Mouse (Mus musculus) lung, adult 2 months (tissue): ENCODE data around the gene Ptch1. TPM values are rescaled to one million over a fixed set of nuclear protein-coding genes. Genes with fewer than 3 reads are reported as not detected.

ENCODE experiments used
- DNase-seq: peaks from one replicate; pipeline ENCODE4 v3.0.0; 2022
- H3K4me1 ChIP-seq: fragments of 200-500 bp; 2 replicates; pipeline ENCODE4 v1.6.1; 2011; ENCODE audit warnings: low read length; ENCODE audit not compliant: control insufficient read depth, insufficient read depth
- H3K4me3 ChIP-seq: fragments of 200-500 bp; replicated peaks from 2 replicates; pipeline ENCODE3; 2011; ENCODE audit warnings: low read depth, mild to moderate bottlenecking, control low read depth, low read length; ENCODE audit errors: extremely low read depth
- CTCF ChIP-seq: fragments of 200-500 bp; IDR thresholded peaks from 2 replicates; pipeline ENCODE4 v1.5.1; 2011; ENCODE audit warnings: mild to moderate bottlenecking, low read length, control low read depth; ENCODE audit not compliant: insufficient read depth
- POLR2A ChIP-seq: fragments of 200-500 bp; IDR thresholded peaks from 2 replicates; pipeline ENCODE4 v1.6.1; 2011; ENCODE audit warnings: low read depth, mild to moderate bottlenecking, control low read depth, low read length, borderline replicate concordance; ENCODE audit errors: extremely low read depth
- WGBS: fragments of 180-500 bp; shearing (Covaris S2); methylation state at CpG from one replicate; pipeline ENCODE4 v1.1.7; 2018; 5-methylcytosine and 5-hydroxymethylcytosine counted together
- polyA plus RNA-seq: library from polyadenylated mRNA; depleted of rRNA; stranded (reverse); fragments of >200 nt; gene quantifications from 2 replicates; pipeline ENCODE4 v1.2.3, GENCODE M21; 2012

Gene Ptch1
- polyA plus RNA-seq, 1 experiment, result 41.4 TPM

DNA sequence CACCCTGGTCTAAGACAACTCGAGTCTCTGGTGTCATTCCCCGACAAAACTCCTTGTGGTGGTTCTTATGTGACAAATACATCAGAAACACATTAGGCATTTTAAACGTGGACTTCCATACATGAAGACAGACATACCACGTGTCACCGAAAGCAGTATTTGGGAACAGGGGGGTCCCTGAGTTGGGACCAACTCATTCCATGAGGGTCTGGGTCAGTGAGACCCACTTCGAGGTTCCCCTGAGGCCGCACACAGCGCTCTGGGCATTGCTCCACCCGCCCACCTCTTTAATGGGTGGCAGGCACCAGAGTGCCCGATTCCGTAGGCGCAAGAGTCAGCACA, 1.3 kb downstream of the Ptch1 start:
- no peak for DNase-seq
- Histone ChIP-seq H3K4me3 (peak overlapping the region; percentile 54), H3K4me1 (peaks cover 8% of the 10 kb centered on the region)
- 4% methylated on average over 12 of the region's 12 CpGs for WGBS
- TF ChIP-seq CTCF, result no peak
- TF ChIP-seq POLR2A, result no peak

- TF ChIP-seq POLR2A (no peak), CTCF (no peak)
- Histone ChIP-seq H3K4me3 (no peak overlapping the region), H3K4me1 (peaks cover 9% of the 10 kb centered on the region)
- no peak for DNase-seq
These were observed 2.9 kb downstream of the Ptch1 start for GRCm38 (mm10) chr13:63570456-63570855.

DNA sequence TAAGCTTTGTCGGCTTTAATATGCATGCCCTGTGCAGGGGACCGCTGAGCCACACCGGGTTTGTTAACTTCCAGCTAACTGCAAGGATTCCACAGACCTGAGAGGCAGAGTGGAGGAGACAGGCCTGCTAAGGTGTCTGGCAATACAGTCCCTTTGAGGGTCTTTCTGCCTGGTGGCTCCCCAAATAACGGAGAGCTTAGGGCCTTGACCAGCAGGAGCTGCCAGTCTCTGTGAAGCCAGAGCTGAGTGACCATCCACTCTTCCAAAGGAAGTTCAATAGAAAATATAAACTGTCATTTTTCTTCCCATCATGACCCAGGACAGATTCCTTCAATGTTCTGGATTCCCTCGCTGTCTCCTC, 4.0 kb downstream of the Ptch1 start:
- H3K4me1 ChIP-seq, result peaks cover 9% of the 10 kb centered on the region
- 60% methylated on average over 5 of the region's 5 CpGs for WGBS
- no peak for TF ChIP-seq CTCF
- no peak for TF ChIP-seq POLR2A
- no peak for DNase-seq
- H3K4me3 ChIP-seq, result no peak overlapping the region

DNA sequence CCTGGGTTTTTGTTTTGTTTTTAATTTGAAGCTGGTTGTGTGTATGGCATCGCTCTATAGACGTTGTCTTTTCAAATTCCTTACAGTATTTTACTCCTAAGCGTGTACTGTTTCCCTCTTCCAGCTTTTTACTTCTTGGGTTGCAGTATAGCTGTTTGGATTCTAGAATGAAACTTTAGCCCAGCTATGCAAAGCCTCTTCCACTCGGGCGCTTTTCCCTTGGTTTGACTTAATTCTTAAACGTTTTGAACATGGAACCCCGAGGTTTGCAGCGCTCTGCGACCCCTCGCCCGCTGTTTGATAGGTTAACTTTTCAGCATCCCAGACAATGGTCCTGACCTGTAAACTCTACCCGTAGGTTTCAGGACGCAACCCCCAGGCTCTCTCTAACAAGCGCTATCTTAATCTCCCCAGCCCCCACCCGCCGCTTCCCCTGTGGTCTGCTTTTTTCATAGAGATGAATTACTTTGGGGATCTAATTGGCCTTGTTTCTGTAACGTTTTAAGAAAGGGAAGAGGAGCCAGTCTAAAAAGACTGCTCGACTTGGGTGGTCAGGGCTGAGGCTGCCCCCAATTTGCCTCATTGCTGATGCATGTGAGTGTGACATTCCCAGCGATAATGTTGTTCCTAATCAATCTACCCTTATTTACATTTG, 4.5 kb downstream of the Ptch1 start:
- no peak for DNase-seq
- TF ChIP-seq CTCF (no peak), POLR2A (no peak)
- H3K4me3 ChIP-seq, result no peak overlapping the region
- peaks cover 9% of the 10 kb centered on the region for H3K4me1 ChIP-seq
- 43% methylated on average over 19 of the region's 19 CpGs for WGBS

DNA sequence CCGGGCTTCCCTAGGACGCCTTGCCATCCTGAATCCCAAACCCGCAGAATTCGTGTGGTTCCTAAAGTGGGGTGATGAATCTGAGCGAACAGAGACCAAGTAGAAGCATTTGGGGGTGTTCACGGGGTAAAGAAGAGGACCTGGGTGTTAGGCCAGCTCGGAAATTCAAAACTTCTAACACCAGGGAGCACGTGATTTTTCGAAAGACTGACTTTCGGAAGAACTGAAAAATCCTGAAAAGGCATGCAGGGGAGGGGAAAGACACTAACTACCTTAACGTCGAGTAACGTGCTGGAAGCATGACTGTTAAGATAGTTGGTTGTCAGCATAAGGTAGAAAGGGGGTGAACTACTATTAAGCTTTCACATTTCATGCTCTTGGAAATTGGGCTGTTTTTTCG, 5.1 kb downstream of the Ptch1 start:
- TF ChIP-seq CTCF (no peak), POLR2A (no peak)
- no peak for DNase-seq
- peak overlapping the region; percentile 73 for H3K4me3 ChIP-seq
- 3% methylated on average over 14 of the region's 14 CpGs for WGBS
- H3K4me1 ChIP-seq, result peaks cover 9% of the 10 kb centered on the region

GRCm38 (mm10) chr13:63567677-63568293, 5.6 kb downstream of the Ptch1 start:
- Histone ChIP-seq H3K4me1 (peaks cover 9% of the 10 kb centered on the region), H3K4me3 (peak overlapping the region; percentile 79)
- WGBS, result 0% methylated on average over 62 of the region's 62 CpGs
- TF ChIP-seq POLR2A, result peak; percentile 57; the same call in 1 of the 2 replicates
- TF ChIP-seq CTCF, result no peak
- peak; percentile 92 for DNase-seq

DNA sequence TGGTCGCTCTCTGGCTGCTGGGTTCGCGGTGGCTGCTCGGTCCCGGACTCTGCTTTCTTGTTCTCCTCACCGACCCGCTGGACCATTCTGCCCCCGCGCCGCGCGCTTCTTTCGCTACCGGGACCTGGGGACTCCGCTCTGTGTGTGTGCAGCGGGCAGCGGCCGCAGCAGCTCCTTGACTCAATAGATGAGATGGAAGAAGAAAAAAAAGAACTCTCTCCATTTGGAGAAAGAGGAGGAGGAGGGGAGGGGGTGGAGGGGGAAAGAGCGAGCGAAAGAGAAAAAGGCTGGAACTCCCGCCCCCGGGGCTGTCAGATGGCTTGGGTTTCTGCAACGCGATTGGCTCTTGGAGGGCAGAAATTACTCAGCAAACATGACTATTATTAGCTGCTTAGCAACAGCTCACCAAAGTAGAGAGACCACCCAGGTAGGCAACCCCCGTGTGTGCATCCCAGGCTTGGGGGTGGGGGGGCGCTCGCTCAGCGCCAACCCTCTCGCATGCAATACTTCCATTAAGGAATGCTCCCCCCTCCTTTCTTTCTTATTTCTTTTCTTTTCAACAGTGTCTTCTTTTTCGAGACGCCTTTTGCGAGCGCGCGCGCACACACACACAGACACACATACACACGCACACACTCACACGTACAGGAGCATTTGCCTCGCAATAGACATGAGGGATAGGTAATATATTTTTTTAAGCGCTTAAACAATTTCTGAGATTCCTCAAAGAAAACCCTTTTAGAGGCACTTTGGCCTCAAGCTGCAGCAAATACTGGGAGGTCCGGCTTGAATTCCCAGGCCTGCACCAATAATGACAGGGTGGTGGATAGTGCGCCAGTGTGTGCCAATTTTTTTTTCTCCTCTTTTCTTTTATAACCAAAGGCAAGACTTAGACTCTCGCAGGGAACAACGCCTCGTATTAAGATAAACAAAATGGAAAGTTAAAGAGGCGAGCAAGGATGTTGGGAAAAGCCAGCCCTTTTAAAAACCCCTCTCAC, 7.1 kb downstream of the Ptch1 start:
- Histone ChIP-seq H3K4me3 (peak overlapping the region; percentile 78), H3K4me1 (peaks cover 5% of the 10 kb centered on the region)
- TF ChIP-seq CTCF, result no peak
- peak; percentile 56; the same call in 1 of the 2 replicates for TF ChIP-seq POLR2A
- peak; percentile 77 for DNase-seq
- WGBS, result under 1% methylated on average over 46 of the region's 46 CpGs

DNA sequence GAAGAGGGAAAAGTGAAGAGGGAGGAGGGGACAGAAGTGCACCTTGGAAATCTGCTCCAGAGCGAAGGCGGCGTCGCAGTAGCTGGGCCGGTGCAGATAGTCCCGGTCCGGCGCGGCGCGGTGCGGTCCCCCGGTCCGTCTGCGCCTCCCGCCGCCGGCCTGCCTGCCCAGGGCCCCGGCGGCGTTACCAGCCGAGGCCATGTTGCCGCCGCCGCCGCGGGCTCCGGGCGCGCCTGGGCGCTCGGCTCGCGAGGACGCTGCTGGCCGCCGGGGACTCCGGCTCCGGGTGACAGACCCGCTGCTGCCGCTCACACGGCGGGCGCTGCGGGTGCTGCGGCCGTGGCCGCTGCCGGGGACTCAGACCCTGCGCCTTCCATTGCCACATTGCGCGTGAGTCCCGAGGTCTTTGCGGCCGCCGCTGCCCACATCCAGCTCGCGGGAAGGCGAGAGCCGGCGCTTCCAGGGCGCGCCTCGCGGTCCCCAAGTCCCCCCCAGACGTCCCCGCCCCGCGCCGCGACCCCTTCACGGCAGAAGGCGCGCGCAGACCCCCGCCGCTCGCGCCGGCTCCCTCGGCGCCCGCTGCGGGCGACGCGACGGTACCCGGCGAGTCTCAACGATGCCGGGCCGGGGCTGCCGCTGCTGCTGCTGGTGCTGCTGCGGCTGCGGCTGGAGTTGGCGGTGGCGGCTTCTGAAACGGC, 7.9 kb downstream of the Ptch1 start:
- no peak for DNase-seq
- peaks cover 5% of the 10 kb centered on the region for H3K4me1 ChIP-seq
- TF ChIP-seq CTCF, result no peak
- no peak for TF ChIP-seq POLR2A
- WGBS, result 1% methylated on average over 89 of the region's 99 CpGs
- peak overlapping the region; percentile 61 for H3K4me3 ChIP-seq
